Mouse (Mus musculus) thymus, adult 2 months (tissue): ENCODE measurements around the gene Tesk2.

Source experiments
- CTCF ChIP-seq: fragments of 200-500 bp; IDR thresholded peaks from 2 replicates; pipeline ENCODE4 v1.5.1; 2012; ENCODE audit warnings: mild to moderate bottlenecking, control low read depth, low read length, moderate library complexity, borderline replicate concordance; ENCODE audit not compliant: control insufficient read depth, poor library complexity, insufficient read depth; ENCODE audit errors: extremely low read depth
- POLR2A ChIP-seq: fragments of 200-500 bp; IDR thresholded peaks from 2 replicates; pipeline ENCODE4 v1.6.1; 2012; ENCODE audit warnings: mild to moderate bottlenecking, low read length, control low read depth, moderate library complexity; ENCODE audit not compliant: control insufficient read depth, poor library complexity, insufficient read depth; ENCODE audit errors: extremely low read depth

GRCm38 (mm10) chr4:116703804-116704203 lies 16.9 kb upstream of the Tesk2 start:
- no peak for TF ChIP-seq POLR2A
- TF ChIP-seq CTCF = no peak
